Comparison of ENCODE assay signal across 16 mouse cellular contexts in the genomic region with DNA sequence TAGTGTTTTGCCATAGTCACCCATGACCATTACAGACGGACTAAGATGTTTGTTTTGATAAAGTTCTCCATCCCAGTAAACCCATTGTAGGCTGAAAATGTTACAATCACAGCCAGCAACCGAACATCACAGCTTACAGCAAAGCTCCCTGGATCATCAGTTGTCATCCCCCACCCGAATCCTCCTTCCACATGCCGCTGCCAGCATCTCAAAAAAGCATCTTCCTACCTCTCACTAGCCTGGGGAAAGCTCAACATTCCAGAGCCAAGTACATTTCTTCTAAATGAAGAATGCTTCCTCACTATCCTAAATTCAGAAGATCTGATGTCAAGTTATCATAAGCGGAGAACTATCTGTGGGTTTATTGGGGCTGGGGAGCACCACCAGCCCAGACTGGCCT.
"Had no signal": no experiment of that assay in that cellular context is flagged by ENCODE, and none has a peak within 500 bp of the region (broad histone marks: within the 10 kb centered on the region; RNA-seq: fewer than 3 reads in every experiment).

No protein-coding gene starts in this region.

- H3K4me3 ChIP-seq: intestine, embryonic 15.5 days; kidney, embryonic 15.5 days; liver, embryonic 13.5 days; neural tube, embryonic 12.5 days; neural tube, embryonic 15.5 days had no signal

- H3K27ac ChIP-seq: intestine, embryonic 15.5 days; kidney, embryonic 15.5 days; liver, embryonic 13.5 days; neural tube, embryonic 12.5 days; neural tube, embryonic 15.5 days had no signal

- H3K27me3 ChIP-seq: intestine, embryonic 15.5 days; kidney, embryonic 15.5 days; liver, embryonic 13.5 days; neural tube, embryonic 12.5 days; neural tube, embryonic 15.5 days had no signal

- DNase-seq: kidney, adult 11 months; kidney, adult 8-10 months; kidney, postnatal 10 days; kidney, postnatal 36 days; liver, embryonic 13.5 days; lung, adult 2 months; lung, postnatal 14 days; lung, postnatal 4 days; midbrain, embryonic 14.5 days; thymus, adult 2 months; thymus, postnatal 14 days; thymus, postnatal 4 days had no signal

- H3K4me1 ChIP-seq: intestine, embryonic 15.5 days; kidney, embryonic 15.5 days; liver, embryonic 13.5 days; neural tube, embryonic 12.5 days; neural tube, embryonic 15.5 days had no signal

- H3K9me3 ChIP-seq: intestine, embryonic 15.5 days; kidney, embryonic 15.5 days; liver, embryonic 13.5 days; neural tube, embryonic 12.5 days; neural tube, embryonic 15.5 days had no signal
